Mouse (Mus musculus) forebrain, embryonic 11.5 days (tissue): ENCODE data around the gene Scarb2. TPM values are rescaled to one million over a fixed set of nuclear protein-coding genes. Genes with fewer than 3 reads are reported as not detected.

Experiments used
- ATAC-seq: fragments of 200-750 bp; cut with Nextera tagmentation; replicated peaks from 2 replicates; pipeline ENCODE4 v1.8.0; 2017; ENCODE audit warnings: moderate TSS enrichment; ENCODE audit not compliant: low FRiP score
- DNase-seq: peaks from one replicate; pipeline ENCODE4 v3.0.0-alpha.2; 2017; ENCODE audit warnings: low spot score
- H3K27ac ChIP-seq: fragments of 300-500 bp; sonication (generic); 2 replicates; pipeline ENCODE4 v1.5.1; 2014; ENCODE audit warnings: low read depth, low read length
- H3K27me3 ChIP-seq: fragments of 300-500 bp; sonication (generic); 2 replicates; pipeline ENCODE4 v1.6.1; 2014; ENCODE audit warnings: mild to moderate bottlenecking, low read length, mixed read lengths; ENCODE audit not compliant: control insufficient read depth, insufficient read depth
- H3K36me3 ChIP-seq: fragments of 300-500 bp; sonication (generic); 2 replicates; pipeline ENCODE4 v1.6.1; 2014; ENCODE audit warnings: mild to moderate bottlenecking, low read length, moderate library complexity, mixed read lengths; ENCODE audit not compliant: control insufficient read depth, insufficient read depth
- H3K4me1 ChIP-seq: fragments of 300-500 bp; sonication (generic); replicated peaks from 2 replicates; pipeline ENCODE4 v1.6.1; 2014; ENCODE audit warnings: low read length, mixed read lengths; ENCODE audit not compliant: control insufficient read depth, insufficient read depth
- H3K4me2 ChIP-seq: fragments of 300-500 bp; sonication (generic); 2 replicates; pipeline ENCODE4 v1.6.1; 2014; ENCODE audit warnings: low read depth, mild to moderate bottlenecking, low read length, moderate library complexity, mixed read lengths; ENCODE audit not compliant: severe bottlenecking
- H3K4me3 ChIP-seq: fragments of 300-500 bp; sonication (generic); 2 replicates; pipeline ENCODE4 v1.5.1; 2014; ENCODE audit warnings: low read depth, low read length
- H3K9ac ChIP-seq: fragments of 300-500 bp; sonication (generic); 2 replicates; pipeline ENCODE4 v1.6.1; 2014; ENCODE audit warnings: low read length
- H3K9me3 ChIP-seq: fragments of 300-500 bp; sonication (generic); 2 replicates; pipeline ENCODE4 v1.6.1; 2016; ENCODE audit warnings: low read length, mixed read lengths; ENCODE audit not compliant: control insufficient read depth
- WGBS: fragments of 180-500 bp; shearing (Covaris S2); extraction: QIAGEN DNeasy Blood & Tissue Kit; methylation state at CpG from one replicate; pipeline ENCODE4 v1.1.7; 2014; 5-methylcytosine and 5-hydroxymethylcytosine counted together
- polyA plus RNA-seq: library from polyadenylated mRNA; unstranded; fragments of >200 nt; fragmentation: Nextera tagmentation; extraction: Ambion mirVana; gene quantifications from 2 replicates; pipeline ENCODE4 v1.2.1, GENCODE M21; 2014

Scarb2 gene
- polyA plus RNA-seq, 1 experiment from 2014 or later: 10.4 TPM

DNA sequence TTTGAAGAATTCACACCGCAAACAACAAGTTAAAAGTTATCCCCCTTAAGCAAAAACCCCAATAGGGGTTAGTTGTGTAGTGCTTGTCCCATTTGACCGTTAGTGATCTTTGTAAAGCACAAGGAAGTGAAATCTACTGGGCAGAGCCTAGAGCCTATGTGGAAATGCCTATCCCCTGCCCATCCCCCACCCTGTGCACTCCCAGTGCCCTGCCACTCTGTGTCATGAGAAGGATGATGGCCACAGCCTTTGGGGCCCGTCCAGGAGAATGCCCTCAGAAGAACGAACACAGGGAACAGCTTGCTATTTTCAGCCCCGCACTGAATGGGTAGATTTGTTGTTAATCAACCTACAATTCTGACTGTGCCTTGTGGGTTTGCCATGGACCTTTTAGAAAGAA lies 65.1 kb downstream of the Scarb2 start:
- Histone ChIP-seq H3K27ac (no peak overlapping the region), H3K27me3 (no peaks in the 10 kb centered on the region)

DNA sequence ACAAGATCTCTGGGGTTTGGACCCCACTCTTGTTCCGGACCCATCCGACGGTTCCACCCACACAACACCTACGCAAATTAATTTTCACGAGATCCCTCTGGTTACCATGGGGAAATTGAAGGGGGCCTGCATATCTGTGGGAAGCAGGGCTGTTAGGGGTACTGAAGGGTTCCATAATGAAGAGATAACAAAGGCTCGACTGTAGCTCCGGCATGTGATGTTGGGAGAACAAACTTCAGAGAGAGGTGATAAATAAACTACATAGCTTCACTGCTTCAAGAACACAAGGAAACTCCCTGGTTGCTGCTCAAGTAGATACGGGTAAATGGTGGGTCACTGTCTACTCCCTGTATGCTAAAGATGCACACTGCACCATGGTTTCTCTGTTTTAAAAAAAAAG lies 68.1 kb downstream of the Scarb2 start:
- DNase-seq: no peak
- 88% methylated on average over 8 of the region's 8 CpGs for WGBS
- H3K4me1 ChIP-seq: no peaks in the 10 kb centered on the region

More for the DNA sequence above, 65.1 kb downstream of the Scarb2 start:
- ATAC-seq: no peak
- DNase-seq: no peak
- Histone ChIP-seq H3K4me2 (no peak overlapping the region), H3K36me3 (no peaks in the 10 kb centered on the region; the same call in 1 of the 2 replicates), H3K4me3 (no peak overlapping the region), H3K9me3 (no peaks in the 10 kb centered on the region), H3K4me1 (no peaks in the 10 kb centered on the region), H3K9ac (no peak overlapping the region)
- 76% methylated on average over 5 of the region's 5 CpGs for WGBS

GRCm38 (mm10) chr5:92435025-92435584 lies 71.5 kb downstream of the Scarb2 start, which contains the start of gene Nup54:
Gene Nup54 (minus strand): TSS chr5:92435219.
- peak within 1 kb of the TSS; percentile 80 for H3K4me2 ChIP-seq
- ATAC-seq (peak; percentile 98), DNase-seq (peak; percentile 95)
- no peaks in the 10 kb centered on the region for H3K36me3 ChIP-seq
- no peaks in the 10 kb centered on the region for H3K4me1 ChIP-seq
- peak within 1 kb of the TSS; percentile 89 for H3K4me3 ChIP-seq
- no peaks in the 10 kb centered on the region for H3K9me3 ChIP-seq
- peak within 1 kb of the TSS; percentile 75 for H3K27ac ChIP-seq
- peak within 1 kb of the TSS; percentile 96 for H3K9ac ChIP-seq
- no peaks in the 10 kb centered on the region for H3K27me3 ChIP-seq
- WGBS: 1% methylated on average over 34 of the region's 34 CpGs

More for the DNA sequence above, 68.1 kb downstream of the Scarb2 start:
- Histone ChIP-seq H3K36me3 (no peaks in the 10 kb centered on the region), H3K9ac (no peak overlapping the region), H3K27ac (no peak overlapping the region), H3K4me2 (no peak overlapping the region), H3K27me3 (no peaks in the 10 kb centered on the region), H3K4me3 (no peak overlapping the region), H3K9me3 (no peaks in the 10 kb centered on the region)
- ATAC-seq: no peak

GRCm38 (mm10) chr5:92434571-92434985 lies 72.1 kb downstream of the Scarb2 start:
- ATAC-seq (peak; percentile 83), DNase-seq (no peak)
- 1% methylated on average over 38 of the region's 39 CpGs for WGBS
- Histone ChIP-seq H3K4me2 (peak overlapping the region; percentile 58), H3K9ac (peak overlapping the region; percentile 96), H3K27ac (peak overlapping the region; percentile 75), H3K4me3 (peak overlapping the region; percentile 89), H3K36me3 (no peaks in the 10 kb centered on the region), H3K27me3 (no peaks in the 10 kb centered on the region), H3K9me3 (no peaks in the 10 kb centered on the region), H3K4me1 (no peaks in the 10 kb centered on the region)

DNA sequence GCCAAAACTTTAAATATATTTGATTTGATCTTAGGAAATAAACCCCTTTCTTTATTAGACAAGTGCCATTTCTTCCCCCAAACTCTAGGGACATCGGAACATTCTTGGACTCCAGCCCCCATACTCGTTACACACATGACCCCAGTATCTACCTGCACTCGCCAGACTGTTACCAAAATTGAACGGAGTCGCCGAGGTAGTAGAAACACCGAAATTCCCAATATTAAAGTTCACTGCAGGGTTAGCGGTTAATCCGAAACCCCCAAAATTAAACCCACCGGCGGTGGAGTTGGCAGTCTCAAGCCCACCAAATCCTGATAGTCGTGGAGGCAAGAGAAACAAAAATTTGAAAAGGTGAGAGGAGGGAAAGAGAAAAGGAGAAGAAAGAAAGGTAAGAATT lies 72.6 kb downstream of the Scarb2 start:
- ATAC-seq: no peak
- Histone ChIP-seq H3K4me1 (no peaks in the 10 kb centered on the region), H3K36me3 (peaks cover 1% of the 10 kb centered on the region; the same call in 1 of the 2 replicates), H3K4me3 (peak overlapping the region; percentile 89), H3K27me3 (no peaks in the 10 kb centered on the region), H3K4me2 (peak overlapping the region; percentile 58), H3K9me3 (no peaks in the 10 kb centered on the region), H3K9ac (peak overlapping the region; percentile 96), H3K27ac (no peak overlapping the region)
- no peak for DNase-seq
- under 1% methylated on average over 12 of the region's 12 CpGs for WGBS

- Histone ChIP-seq H3K4me3 (no peak overlapping the region), H3K36me3 (peaks cover 12% of the 10 kb centered on the region; the same call in 1 of the 2 replicates), H3K27me3 (no peaks in the 10 kb centered on the region), H3K9me3 (no peaks in the 10 kb centered on the region), H3K4me1 (no peaks in the 10 kb centered on the region), H3K27ac (no peak overlapping the region), H3K9ac (no peak overlapping the region), H3K4me2 (no peak overlapping the region)
- WGBS: 89% methylated on average over 7 of the region's 7 CpGs
- ATAC-seq (no peak), DNase-seq (no peak)
These were observed 75.0 kb downstream of the Scarb2 start for GRCm38 (mm10) chr5:92431611-92432010.

DNA sequence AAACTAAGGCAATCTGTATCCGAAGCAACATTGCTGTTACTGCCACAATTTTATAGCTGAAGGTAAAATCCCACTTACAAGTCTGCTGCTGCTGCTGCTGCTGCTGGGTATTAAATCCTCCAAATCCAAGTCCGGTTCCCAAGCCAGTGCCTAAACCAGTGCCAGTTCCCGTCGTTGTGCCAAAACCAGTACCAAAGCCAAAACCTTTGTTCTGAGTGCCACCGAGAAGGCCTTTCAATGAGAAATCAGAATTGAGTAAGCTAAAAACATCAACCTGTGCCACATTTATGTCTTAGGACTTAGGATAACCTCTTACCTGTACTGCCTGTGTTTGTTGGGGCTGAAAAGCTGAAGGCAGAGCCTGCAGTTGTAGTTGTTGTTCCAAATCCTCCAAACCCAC lies 75.9 kb downstream of the Scarb2 start:
- H3K27me3 ChIP-seq: no peaks in the 10 kb centered on the region
- ATAC-seq: no peak
- no peak overlapping the region for H3K27ac ChIP-seq
- H3K9me3 ChIP-seq: no peaks in the 10 kb centered on the region
- no peaks in the 10 kb centered on the region for H3K4me1 ChIP-seq
- DNase-seq: no peak
- no peak overlapping the region for H3K9ac ChIP-seq
- 84% methylated on average over 5 of the region's 5 CpGs for WGBS
- no peak overlapping the region for H3K4me3 ChIP-seq
- no peak overlapping the region for H3K4me2 ChIP-seq
- peaks cover 13% of the 10 kb centered on the region; the same call in 1 of the 2 replicates for H3K36me3 ChIP-seq

DNA sequence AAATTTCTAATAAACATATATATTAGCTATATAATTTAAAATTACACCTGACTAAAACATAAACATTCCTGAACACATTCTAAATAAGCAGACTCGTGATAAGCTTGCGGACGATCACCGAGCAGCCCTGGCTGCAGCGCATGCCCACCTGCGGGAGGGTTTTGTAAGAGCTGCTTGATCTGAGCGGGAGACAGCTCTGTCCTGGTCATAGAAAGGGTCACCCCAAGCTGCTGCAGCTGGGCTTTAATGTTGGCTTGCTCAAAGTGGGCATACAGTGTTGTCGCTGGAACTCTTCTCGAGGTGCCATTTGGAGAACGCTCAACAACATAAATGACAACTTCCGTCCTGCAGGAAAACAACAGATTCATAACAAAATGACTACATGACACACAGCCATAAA lies 82.5 kb downstream of the Scarb2 start:
- no peak for ATAC-seq
- Histone ChIP-seq H3K4me2 (no peak overlapping the region), H3K4me1 (no peaks in the 10 kb centered on the region), H3K27ac (no peak overlapping the region), H3K9ac (no peak overlapping the region), H3K27me3 (no peaks in the 10 kb centered on the region), H3K4me3 (no peak overlapping the region), H3K36me3 (peaks cover 15% of the 10 kb centered on the region; the same call in 1 of the 2 replicates), H3K9me3 (no peaks in the 10 kb centered on the region)
- no peak for DNase-seq
- 96% methylated on average over 11 of the region's 11 CpGs for WGBS

DNA sequence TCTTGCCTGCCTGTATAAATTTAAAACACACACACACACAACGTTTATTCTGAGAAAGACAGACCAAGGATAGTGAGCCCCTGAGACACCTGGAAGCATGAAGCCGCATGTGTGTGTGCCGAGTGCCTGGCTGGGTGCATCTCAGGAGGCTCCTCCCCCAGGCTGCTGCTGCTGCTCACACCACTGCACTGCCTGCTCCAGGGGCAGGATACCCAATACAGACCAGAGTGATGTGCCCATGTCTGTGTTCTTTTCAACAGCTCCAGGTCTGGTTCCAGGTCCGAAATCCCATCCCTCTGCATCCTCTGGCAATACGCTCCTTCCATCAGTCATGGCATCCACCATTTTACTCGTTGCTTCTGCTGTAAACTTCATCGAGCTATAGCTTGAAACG lies 92.7 kb downstream of the Scarb2 start:
- H3K27me3 ChIP-seq: no peaks in the 10 kb centered on the region
- H3K9me3 ChIP-seq: no peaks in the 10 kb centered on the region
- H3K27ac ChIP-seq: no peak overlapping the region
- no peak overlapping the region for H3K4me2 ChIP-seq
- no peak overlapping the region for H3K4me3 ChIP-seq
- DNase-seq: no peak
- no peak overlapping the region for H3K9ac ChIP-seq
- peaks cover 7% of the 10 kb centered on the region; the same call in 1 of the 2 replicates for H3K36me3 ChIP-seq
- WGBS: 88% methylated on average over 8 of the region's 8 CpGs
- H3K4me1 ChIP-seq: no peaks in the 10 kb centered on the region
- no peak for ATAC-seq
